Mouse (Mus musculus) right cerebral cortex, postnatal 36 days (tissue): ENCODE results near the gene Tox2.

Experiments
- DNase-seq, 2 experiments: peaks; one replicate each; pipeline ENCODE4 v3.0.0; 2022; ENCODE audit warnings: low spot score in 2 of 2, mixed read lengths in 1 of 2

The Tox2 gene

DNA sequence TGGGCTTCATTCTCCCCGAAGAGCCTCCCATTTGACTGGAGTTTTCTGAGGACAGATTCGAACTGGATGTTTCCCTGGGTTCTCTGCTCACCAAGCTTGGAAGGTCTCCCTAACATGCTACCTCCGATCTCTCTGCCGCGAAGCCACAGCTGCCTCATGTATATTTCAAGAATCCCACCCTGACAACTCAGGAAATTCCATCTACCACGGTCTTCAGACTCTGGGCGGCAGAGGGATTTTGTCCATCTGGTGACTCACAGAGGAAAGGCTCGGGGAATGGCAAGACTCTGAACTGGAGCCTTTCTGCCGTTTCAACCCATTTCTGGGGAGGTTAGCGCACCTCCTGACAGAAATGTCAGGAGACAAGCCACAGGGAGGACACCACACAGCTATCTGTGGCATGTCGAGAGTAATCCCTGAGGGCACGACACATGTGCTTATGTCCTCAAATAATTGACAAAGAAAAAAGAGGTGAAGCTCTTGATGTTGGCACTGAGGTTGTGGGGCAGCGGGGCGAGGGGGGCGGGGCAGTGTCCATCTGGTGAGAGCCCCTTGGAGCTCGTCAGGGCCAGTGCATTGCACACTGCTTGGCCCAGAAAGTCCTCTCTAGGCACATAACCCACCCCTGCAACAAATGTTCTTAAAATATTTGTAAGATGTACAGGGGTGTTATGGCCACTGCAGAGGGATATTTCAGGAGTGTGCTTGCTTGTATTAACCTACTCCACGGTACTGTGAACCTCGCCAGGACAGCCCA is 162.0 kb downstream of the Tox2 start:
- DNase-seq = no peak

DNA sequence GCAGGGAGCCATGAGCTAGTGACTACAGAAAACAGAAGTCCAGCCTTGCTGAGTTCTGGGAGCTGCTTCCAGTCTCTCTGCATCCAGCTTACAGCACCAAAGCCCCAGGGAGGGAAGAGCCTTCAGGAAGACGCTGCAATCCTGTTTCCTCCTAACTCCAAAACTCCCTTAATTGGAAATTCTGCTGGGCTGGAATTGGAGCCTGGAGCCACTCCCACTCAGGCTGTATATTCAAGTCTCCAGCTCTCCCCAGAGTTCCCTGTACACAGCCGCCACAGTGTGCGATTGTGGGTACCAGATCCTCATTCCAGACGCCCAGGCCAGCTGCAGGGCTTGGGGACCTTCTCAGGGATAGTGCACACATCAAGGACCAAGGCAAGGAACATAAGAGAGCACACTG is 167.2 kb downstream of the Tox2 start:
- no peak for DNase-seq

DNA sequence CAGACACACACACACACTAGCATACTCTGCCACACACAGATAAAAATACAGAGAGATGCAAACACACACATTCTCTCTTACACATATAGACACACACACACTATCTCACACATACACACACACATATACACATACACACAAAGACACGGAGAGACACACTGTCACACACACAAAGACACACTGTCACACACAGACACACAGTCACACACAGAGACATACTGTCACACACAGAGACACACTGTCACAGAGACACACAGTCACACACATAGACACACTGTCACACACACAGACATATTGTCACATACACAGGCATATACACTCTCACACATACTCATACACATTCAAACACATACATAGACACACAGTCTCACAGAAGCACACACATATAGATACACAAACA is 169.7 kb downstream of the Tox2 start:
- no peak for DNase-seq
